Mouse (Mus musculus): Measurements from ENCODE around the gene Morc3. TPM values are rescaled to one million over a fixed set of nuclear protein-coding genes. Genes with fewer than 3 reads are reported as not detected.

The Morc3 gene
- polyA plus RNA-seq, 1 experiment from 2014 or later: 26.2 TPM

DNA sequence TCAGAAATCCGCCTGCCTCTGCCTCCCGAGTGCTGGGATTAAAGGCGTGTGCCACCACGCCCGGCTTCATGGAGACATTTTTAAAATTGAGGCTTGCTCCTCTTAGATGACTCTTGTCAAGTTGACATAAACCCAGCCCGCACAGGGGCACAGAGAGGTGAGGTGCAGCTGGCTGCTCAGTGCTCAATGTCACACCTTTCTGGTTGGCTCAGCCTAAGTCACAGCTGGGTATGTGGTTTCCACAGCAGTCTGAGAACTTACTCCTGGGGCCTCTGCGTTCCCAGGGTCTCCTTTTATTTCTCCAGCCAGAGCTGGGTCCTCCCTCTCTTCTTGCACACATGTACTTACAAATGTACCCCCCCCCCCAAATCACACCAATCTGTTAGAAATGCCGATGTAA, 76.3 kb downstream of the Morc3 start:
- Histone ChIP-seq H3K9me3 (replicated peaks; ENCODE audit: control insufficient read depth, low read length) (no peaks in the 10 kb centered on the region), H3K27me3 (ENCODE audit: control insufficient read depth, insufficient read depth, low read length) (no peaks in the 10 kb centered on the region), H3K4me1 (ENCODE audit: control insufficient read depth, insufficient read depth, low read length) (no peaks in the 10 kb centered on the region), H3K36me3 (ENCODE audit: control insufficient read depth, insufficient read depth) (no peaks in the 10 kb centered on the region), H3K27ac (ENCODE audit: low read length) (no peak overlapping the region), H3K4me2 (ENCODE audit: low read depth, low read length) (no peak overlapping the region), H3K4me3 (ENCODE audit: low read length) (no peak overlapping the region), H3K9ac (ENCODE audit: low read length) (no peak overlapping the region)
- WGBS: 86% methylated on average over 8 of the region's 8 CpGs
- peak; percentile 46; the same call in 1 of the 2 replicates for ATAC-seq (replicated peaks; ENCODE audit: extremely low read depth, insufficient read depth, low FRiP score)

DNA sequence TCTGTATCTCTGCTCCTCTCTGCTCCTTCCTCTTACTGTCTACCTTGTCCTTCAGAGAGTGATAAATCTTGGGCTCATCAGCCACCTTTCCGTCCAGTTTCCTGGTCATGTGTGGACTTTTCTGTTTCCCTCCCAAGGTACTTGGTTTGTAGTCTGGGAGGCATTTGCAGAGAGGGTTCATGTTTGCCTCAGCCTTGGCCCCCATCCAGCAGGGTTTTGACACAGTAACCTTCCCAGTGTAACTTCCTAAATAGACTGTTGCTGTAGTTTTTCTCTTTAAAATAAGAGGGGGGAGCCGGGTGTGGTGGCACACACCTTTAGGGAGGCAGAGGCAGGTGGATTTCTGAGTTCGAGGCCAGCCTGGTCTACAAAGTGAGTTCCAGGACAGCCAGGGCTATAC, 78.0 kb downstream of the Morc3 start:
- no peak for ATAC-seq (replicated peaks; ENCODE audit: extremely low read depth, insufficient read depth, low FRiP score)
- Histone ChIP-seq H3K4me2 (ENCODE audit: low read depth, low read length) (no peak overlapping the region), H3K4me1 (ENCODE audit: control insufficient read depth, insufficient read depth, low read length) (no peaks in the 10 kb centered on the region), H3K9ac (ENCODE audit: low read length) (no peak overlapping the region), H3K36me3 (ENCODE audit: control insufficient read depth, insufficient read depth) (no peaks in the 10 kb centered on the region), H3K9me3 (replicated peaks; ENCODE audit: control insufficient read depth, low read length) (no peaks in the 10 kb centered on the region), H3K27ac (ENCODE audit: low read length) (no peak overlapping the region), H3K4me3 (ENCODE audit: low read length) (no peak overlapping the region), H3K27me3 (ENCODE audit: control insufficient read depth, insufficient read depth, low read length) (no peaks in the 10 kb centered on the region)
- WGBS: 83% methylated on average over 3 of the region's 3 CpGs

DNA sequence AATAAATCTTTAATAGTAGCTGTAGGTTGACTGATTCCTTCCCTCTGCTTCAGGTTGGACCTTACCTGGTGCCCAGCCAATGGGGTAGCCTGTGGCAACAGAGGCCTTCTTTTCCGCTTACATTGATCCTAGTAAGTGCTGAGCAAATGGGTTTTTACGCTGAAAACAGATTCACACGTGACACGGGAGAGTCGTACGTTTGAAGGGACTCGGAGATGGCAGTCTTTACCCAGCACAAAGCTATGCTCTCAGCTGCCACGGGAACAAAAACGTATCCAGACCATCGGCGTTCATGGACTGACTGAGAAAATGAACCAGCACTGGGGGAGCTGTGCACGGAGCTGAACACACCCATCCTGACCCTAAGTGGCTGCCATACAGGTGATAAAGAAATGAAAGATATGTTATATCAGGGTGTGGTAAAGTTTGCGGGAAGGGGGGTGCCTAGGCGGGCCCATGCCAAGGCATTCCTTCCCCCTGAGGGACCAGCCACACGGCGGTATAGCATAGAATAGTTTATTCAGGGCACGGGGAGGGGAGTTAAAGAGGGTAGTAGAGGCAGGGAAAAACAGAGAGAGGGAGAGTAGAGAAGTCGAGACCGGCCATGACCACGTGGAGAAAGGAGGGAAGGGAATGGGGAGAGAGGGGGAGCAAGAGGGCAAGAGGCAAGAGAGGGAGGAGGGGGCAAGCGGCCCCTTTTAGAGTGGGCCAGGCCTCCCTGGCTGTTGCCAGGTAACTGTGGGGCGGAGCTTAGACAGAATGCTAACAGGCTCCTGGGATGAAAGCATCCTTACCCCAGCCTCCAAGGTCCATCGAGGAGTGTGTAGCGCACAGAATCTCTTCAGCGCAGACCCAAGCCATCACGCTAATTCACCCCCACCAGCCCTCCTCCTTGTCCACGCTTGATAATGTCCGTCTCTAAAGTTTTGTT, 79.1 kb downstream of the Morc3 start:
- Histone ChIP-seq H3K27me3 (ENCODE audit: control insufficient read depth, insufficient read depth, low read length) (no peaks in the 10 kb centered on the region), H3K4me3 (ENCODE audit: low read length) (no peak overlapping the region), H3K9me3 (replicated peaks; ENCODE audit: control insufficient read depth, low read length) (no peaks in the 10 kb centered on the region), H3K9ac (ENCODE audit: low read length) (no peak overlapping the region), H3K4me2 (ENCODE audit: low read depth, low read length) (no peak overlapping the region), H3K27ac (ENCODE audit: low read length) (no peak overlapping the region), H3K36me3 (ENCODE audit: control insufficient read depth, insufficient read depth) (no peaks in the 10 kb centered on the region), H3K4me1 (ENCODE audit: control insufficient read depth, insufficient read depth, low read length) (no peaks in the 10 kb centered on the region)
- no peak for ATAC-seq (replicated peaks; ENCODE audit: extremely low read depth, insufficient read depth, low FRiP score)
- WGBS: 59% methylated on average over 28 of the region's 28 CpGs

DNA sequence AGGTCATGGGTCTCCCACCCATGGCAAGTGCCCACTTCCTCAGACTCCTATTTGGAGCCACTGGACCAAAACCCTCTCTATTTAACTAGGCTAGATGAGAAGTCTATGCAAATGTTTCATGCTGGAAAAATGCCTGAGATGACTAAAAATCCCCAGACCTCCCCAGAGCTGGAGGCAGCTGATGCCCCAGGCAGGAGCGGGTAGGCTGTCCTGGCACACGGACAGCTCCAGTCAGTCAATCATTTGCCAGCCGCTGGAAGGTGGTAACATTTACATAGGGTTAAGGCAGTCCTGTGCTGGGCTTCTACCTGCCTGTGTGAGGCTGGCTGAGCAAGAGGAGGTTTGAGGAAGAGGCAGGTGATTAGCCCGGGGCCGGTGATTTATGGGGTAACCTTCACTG, 80.2 kb downstream of the Morc3 start:
- Histone ChIP-seq H3K27me3 (ENCODE audit: control insufficient read depth, insufficient read depth, low read length) (no peaks in the 10 kb centered on the region), H3K9ac (ENCODE audit: low read length) (no peak overlapping the region), H3K4me1 (ENCODE audit: control insufficient read depth, insufficient read depth, low read length) (no peaks in the 10 kb centered on the region), H3K4me3 (ENCODE audit: low read length) (no peak overlapping the region), H3K9me3 (replicated peaks; ENCODE audit: control insufficient read depth, low read length) (no peaks in the 10 kb centered on the region), H3K4me2 (ENCODE audit: low read depth, low read length) (no peak overlapping the region), H3K36me3 (ENCODE audit: control insufficient read depth, insufficient read depth) (no peaks in the 10 kb centered on the region), H3K27ac (ENCODE audit: low read length) (no peak overlapping the region)
- WGBS: 66% methylated on average over 5 of the region's 5 CpGs
- ATAC-seq (replicated peaks; ENCODE audit: extremely low read depth, insufficient read depth, low FRiP score): no peak

DNA sequence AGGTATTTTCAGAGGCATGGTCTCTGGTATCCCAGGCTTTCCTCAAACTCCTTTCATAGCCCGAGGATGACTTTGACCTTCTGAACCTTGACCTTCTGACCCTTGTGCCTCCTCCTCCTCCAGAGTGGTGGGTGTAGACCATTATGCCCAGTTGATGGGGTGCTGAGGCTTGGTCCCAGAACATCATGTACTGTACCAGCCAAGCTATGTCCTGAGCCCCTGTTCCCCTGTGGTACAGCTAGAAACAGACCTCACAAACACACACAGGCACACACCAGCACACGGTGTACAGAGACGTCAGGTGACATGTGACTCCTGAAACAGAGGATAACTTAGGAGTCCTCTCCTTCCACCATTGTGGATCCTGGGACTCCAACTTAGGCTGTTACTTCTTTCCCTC, 80.9 kb downstream of the Morc3 start:
- 62% methylated on average over 3 of the region's 3 CpGs for WGBS

DNA sequence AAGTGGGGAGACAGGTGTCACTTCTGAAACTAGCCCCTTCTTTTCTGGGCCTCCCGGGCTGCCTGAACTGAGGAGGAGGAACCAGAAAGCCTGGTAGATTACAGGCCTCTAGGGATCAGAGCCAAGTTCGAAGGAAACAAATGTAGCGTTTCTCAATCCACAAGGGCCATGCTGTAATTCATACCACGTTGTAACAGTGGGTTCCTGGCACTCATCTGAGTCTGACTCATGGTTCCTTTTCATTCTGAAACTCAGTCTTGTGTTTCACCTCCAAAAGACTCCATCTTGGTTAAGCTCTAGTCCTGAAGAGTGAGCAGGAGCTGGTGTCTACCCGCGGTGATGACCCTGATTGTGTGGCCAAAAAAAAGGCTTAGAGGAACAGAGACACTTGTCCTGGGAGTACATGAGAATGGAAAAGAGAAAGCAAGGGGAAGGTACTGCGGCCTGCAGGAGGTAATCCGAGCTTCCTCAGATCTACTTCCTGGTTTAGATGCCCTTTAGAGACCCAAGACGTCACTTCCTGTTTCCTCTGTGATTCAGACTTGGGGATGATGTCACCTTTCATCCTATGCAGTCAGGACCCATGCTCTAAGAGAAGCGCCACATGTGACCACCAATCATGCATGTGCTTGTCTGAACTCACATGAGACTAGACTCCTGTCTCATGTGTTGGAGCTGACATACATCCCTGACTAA, 82.1 kb downstream of the Morc3 start:
- H3K27me3 ChIP-seq (ENCODE audit: control insufficient read depth, insufficient read depth, low read length): no peaks in the 10 kb centered on the region
- no peaks in the 10 kb centered on the region for H3K9me3 ChIP-seq (replicated peaks; ENCODE audit: control insufficient read depth, low read length)
- no peak overlapping the region for H3K9ac ChIP-seq (ENCODE audit: low read length)
- 64% methylated on average over 10 of the region's 10 CpGs for WGBS
- H3K4me1 ChIP-seq (ENCODE audit: control insufficient read depth, insufficient read depth, low read length): peaks cover 3% of the 10 kb centered on the region; the same call in 1 of the 2 replicates
- H3K36me3 ChIP-seq (ENCODE audit: control insufficient read depth, insufficient read depth): no peaks in the 10 kb centered on the region
- ATAC-seq (replicated peaks; ENCODE audit: extremely low read depth, insufficient read depth, low FRiP score): no peak
- H3K4me2 ChIP-seq (ENCODE audit: low read depth, low read length): no peak overlapping the region
- H3K27ac ChIP-seq (ENCODE audit: low read length): no peak overlapping the region
- H3K4me3 ChIP-seq (ENCODE audit: low read length): no peak overlapping the region

More for the DNA sequence above, 80.9 kb downstream of the Morc3 start:
- no peak for ATAC-seq (replicated peaks; ENCODE audit: extremely low read depth, insufficient read depth, low FRiP score)
- H3K9me3 ChIP-seq (replicated peaks; ENCODE audit: control insufficient read depth, low read length): no peaks in the 10 kb centered on the region
- H3K4me3 ChIP-seq (ENCODE audit: low read length): no peak overlapping the region
- no peak overlapping the region for H3K9ac ChIP-seq (ENCODE audit: low read length)
- H3K27me3 ChIP-seq (ENCODE audit: control insufficient read depth, insufficient read depth, low read length): no peaks in the 10 kb centered on the region
- H3K36me3 ChIP-seq (ENCODE audit: control insufficient read depth, insufficient read depth): no peaks in the 10 kb centered on the region
- no peaks in the 10 kb centered on the region for H3K4me1 ChIP-seq (ENCODE audit: control insufficient read depth, insufficient read depth, low read length)
- H3K4me2 ChIP-seq (ENCODE audit: low read depth, low read length): no peak overlapping the region
- no peak overlapping the region for H3K27ac ChIP-seq (ENCODE audit: low read length)

DNA sequence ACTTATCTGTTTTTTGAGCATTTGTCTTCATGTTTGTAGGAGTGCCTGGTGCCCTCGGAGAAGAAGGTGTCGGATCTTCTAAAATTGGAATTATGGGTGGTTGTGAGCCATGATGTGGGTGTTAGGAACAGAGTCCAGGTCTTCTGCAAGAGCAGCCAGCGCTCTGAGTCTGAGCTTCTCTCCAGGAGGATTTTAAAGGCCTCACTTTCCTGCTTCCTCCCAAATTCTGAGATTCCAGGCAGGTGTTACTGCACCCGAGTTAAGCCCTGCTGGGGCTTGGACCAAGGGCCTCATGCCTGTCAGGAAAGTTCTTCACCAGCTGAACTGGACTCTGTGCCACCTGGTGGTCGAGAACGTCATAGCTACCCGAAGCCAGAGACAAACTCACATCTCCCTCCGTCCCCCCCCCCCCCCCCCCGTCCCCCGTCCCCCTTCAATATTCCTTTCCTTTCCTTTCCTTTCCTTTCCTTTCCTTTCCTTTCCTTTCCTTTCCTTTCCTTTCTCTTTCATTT, 83.5 kb downstream of the Morc3 start:
- Histone ChIP-seq H3K4me2 (ENCODE audit: low read depth, low read length) (no peak overlapping the region), H3K4me1 (ENCODE audit: control insufficient read depth, insufficient read depth, low read length) (peaks cover 3% of the 10 kb centered on the region; the same call in 1 of the 2 replicates), H3K4me3 (ENCODE audit: low read length) (no peak overlapping the region), H3K36me3 (ENCODE audit: control insufficient read depth, insufficient read depth) (no peaks in the 10 kb centered on the region), H3K9me3 (replicated peaks; ENCODE audit: control insufficient read depth, low read length) (no peaks in the 10 kb centered on the region), H3K27ac (ENCODE audit: low read length) (no peak overlapping the region), H3K9ac (ENCODE audit: low read length) (no peak overlapping the region), H3K27me3 (ENCODE audit: control insufficient read depth, insufficient read depth, low read length) (no peaks in the 10 kb centered on the region)
- 32% methylated on average over 9 of the region's 10 CpGs for WGBS
- ATAC-seq (replicated peaks; ENCODE audit: extremely low read depth, insufficient read depth, low FRiP score): no peak

DNA sequence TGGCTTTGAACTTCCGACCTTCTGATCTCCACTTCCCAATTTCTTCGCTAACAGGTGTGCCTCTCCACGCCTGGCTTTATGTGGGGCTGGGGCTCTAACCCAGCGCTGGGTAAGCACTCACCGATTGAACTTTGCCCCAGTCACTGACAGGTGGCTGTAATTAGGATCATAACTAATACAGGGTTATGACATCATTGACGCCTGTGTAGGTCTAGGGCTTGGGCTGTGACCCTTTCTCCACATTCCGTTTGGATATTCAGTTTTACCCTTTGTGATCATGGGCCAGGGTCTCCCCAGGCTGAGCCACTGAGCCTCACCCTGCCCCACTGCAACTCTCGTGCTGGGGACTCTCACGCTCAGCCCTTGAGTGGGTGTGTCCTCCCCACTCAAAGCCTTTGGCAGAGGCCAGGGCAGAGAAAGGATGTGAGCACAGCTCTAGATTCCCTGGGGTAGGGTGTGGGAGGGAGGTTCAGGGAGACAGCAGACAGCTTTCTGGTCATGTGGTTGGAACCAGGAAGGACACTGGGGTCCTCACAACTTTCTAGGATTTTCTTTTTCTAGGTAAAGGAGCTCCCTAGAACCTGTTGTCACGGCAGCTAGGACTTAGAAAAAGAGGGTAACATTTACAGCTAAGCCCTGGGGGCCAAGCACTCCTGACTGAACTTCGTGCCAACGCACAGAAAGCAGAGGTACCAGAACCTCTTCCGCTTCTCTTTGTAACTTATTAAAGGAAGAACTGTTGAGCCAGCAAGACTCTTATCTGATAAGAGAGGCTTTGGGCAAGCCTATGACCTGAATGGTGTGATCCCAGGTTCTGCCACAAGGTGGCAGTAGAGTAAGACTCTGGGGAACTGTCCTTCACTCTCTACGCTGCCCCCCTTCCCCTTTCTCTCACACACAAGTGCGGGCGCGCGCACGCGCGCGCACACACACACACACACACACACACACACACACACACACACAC, 86.1 kb downstream of the Morc3 start:
- no peak overlapping the region for H3K4me3 ChIP-seq (ENCODE audit: low read length)
- peaks cover 3% of the 10 kb centered on the region; the same call in 1 of the 2 replicates for H3K4me1 ChIP-seq (ENCODE audit: control insufficient read depth, insufficient read depth, low read length)
- no peaks in the 10 kb centered on the region for H3K27me3 ChIP-seq (ENCODE audit: control insufficient read depth, insufficient read depth, low read length)
- WGBS: 30% methylated on average over 22 of the region's 22 CpGs
- no peak overlapping the region for H3K27ac ChIP-seq (ENCODE audit: low read length)
- peak; percentile 66 for ATAC-seq (replicated peaks; ENCODE audit: extremely low read depth, insufficient read depth, low FRiP score)
- no peak overlapping the region for H3K9ac ChIP-seq (ENCODE audit: low read length)
- no peaks in the 10 kb centered on the region for H3K36me3 ChIP-seq (ENCODE audit: control insufficient read depth, insufficient read depth)
- H3K9me3 ChIP-seq (replicated peaks; ENCODE audit: control insufficient read depth, low read length): no peaks in the 10 kb centered on the region
- peak overlapping the region; percentile 43; the same call in 1 of the 2 replicates for H3K4me2 ChIP-seq (ENCODE audit: low read depth, low read length)

Measured in heart, embryonic 16.5 days (tissue).